Mouse (Mus musculus) gastrocnemius, postnatal 14 days (tissue): ENCODE measurements at regions not wholly inside any gene's neighbourhood (a gene's known extent, or its start where the extent isn't known, plus 50 kb on each side); places are given as distances from the start of the nearest gene placed in this dataset.

Experiments used
- DNase-seq: peaks from one replicate; pipeline ENCODE4 v3.0.0; 2021; ENCODE audit warnings: mixed read lengths
- intact Hi-C: fragments of 180-260 bp; cut with DNase I; formaldehyde crosslinking; loops from one replicate; pipeline ENCODE4 v1.15.1; 2025; ENCODE audit warnings: low total_unique reads

DNA sequence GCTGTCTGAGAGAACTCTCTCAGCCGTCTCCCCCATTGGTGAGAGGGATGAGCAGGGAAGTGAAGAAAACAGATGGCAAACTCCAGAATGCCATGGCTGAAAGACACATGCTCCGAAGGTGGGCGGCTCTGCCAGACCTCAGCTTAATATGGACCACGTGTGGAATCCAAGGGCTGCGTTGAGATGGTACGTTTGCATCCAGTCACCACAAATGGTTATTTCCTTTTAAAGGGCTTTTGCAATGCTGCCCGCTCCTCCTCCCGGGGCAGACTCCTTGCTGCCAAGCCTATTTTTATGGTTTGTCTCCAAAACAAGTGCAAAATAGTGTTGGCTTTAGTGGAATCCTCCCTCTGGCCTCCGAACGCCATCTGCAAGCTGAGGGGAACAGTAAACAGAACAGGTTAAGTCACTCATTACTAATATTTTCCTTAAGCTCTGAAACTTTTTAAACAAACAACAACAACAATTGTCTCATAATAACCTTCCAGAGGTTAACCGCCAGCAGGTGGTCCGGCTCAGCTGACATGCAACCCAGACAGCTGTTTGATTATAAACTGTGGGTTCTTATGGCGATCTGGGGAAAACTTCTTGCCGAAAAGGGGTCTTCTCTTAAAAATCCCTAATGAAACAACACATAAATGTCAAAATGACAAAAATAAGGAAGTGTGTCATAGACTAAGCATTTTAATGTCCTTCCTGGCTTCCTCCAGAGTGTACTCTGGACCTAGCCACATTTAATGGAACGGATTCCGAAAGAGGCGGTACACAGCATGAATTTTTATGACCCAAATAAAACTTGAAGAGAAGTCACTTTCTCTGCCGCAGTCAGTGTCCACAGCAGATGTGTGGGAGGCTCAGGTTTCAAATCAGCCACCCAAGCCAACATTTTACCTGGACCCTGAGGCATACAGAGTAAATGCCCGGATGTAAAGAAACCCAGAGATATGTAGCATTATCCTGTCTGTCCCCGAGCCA lies 405.3 kb upstream of the Meis1 start:
- intact Hi-C loops = no loop called here

GRCm38 (mm10) chr11:19427559-19427958 lies 408.8 kb upstream of the Meis1 start:
- no peak for DNase-seq
- intact Hi-C loops = no loop called here

More for the DNA sequence above, 405.3 kb upstream of the Meis1 start:
- peak; percentile 24 for DNase-seq

GRCm38 (mm10) chr11:19433680-19434619 lies 415.2 kb upstream of the Meis1 start:
- intact Hi-C loops = no loop called here
- no peak for DNase-seq

GRCm38 (mm10) chr11:19438385-19438784 lies 419.6 kb upstream of the Meis1 start:
- intact Hi-C loops = no loop called here
- no peak for DNase-seq

GRCm38 (mm10) chr11:19441936-19442335 lies 423.2 kb upstream of the Meis1 start:
- DNase-seq = no peak
- intact Hi-C loops = no loop called here

GRCm38 (mm10) chr11:19455391-19456290 lies 436.9 kb upstream of the Meis1 start:
- intact Hi-C loops = no loop called here
- DNase-seq = no peak

DNA sequence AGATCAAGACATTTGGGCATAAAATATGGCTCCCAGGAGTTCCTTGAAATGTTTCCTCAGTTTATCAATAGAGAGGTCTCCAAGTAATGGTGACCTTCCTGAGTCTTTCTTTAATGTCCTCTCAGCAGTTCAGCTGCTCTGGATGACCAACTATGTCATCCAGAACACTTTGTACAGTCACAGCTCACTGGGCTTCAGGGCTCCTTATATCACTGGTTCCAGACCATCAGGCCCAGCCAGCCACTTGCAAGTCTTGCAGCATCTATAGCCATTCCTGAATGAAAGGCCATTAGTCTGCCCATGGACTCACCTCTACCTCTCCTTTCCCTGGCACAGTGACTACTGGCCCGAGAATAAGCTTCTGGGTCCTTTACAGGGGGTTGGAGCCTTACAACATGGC lies 437.8 kb upstream of the Meis1 start:
- no peak for DNase-seq
- intact Hi-C loops = no loop called here

GRCm38 (mm10) chr11:19463730-19464358 lies 445.1 kb upstream of the Meis1 start:
- DNase-seq = peak; percentile 21
- intact Hi-C loops = no loop called here

DNA sequence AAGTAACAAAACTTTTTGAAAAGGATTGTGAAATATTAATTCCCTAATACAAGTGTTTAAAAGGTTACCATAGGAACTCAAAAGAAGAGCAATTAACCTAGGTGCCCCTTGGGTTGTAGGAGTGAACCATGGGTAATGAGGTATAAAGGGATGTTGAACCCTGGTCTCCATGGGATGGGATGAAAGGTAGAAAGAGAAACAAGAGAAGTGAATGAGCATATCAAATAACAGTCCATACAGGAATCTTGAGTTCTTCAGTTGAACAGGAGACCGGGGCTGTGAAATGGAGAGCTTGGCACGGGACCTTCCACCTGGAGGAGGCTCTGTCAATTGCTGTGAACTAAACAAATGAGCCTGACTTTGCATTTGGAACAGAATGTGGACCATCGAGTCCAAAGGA lies 449.6 kb upstream of the Meis1 start:
- DNase-seq = no peak
- intact Hi-C loops = no loop called here

- intact Hi-C loops = no loop called here
- peak; percentile 31 for DNase-seq
Observed at GRCm38 (mm10) chr11:19468803-19469202, 450.0 kb upstream of the Meis1 start.

DNA sequence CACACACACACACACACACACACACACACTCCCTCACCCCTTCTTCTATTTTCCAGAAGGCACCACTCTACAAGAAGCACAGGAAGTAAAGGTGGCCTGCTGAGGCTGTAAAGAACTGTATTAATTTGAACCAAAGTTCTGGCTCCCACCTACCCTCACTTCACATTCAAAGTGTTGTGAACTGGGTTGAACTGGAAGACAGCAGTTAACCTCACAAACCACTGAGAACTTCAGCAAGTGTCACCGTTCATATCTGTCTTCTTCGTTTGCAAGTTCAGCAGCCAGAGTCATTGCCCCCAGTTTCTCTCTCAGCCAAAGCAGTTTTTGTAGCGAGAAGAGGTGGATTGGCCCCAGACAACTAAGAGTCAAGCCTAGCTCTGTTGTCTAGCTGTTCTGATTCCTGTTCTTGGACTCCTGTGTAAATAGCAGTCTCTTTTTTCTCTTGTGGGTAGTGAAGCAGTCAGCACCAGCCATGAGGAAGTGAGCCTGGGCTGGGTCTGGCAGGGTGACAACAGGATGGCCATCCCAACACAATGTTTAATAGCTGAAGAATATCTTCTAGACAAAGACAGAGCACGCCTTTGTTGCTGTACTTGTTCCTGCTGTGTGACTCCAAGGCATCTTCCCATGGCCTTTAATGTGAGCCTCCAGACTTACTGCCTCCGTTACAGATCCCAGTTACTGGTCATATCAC lies 452.0 kb upstream of the Meis1 start:
- DNase-seq = no peak
- intact Hi-C loops = no loop called here

- DNase-seq = no peak
- intact Hi-C loops = no loop called here
Observed at GRCm38 (mm10) chr11:19475068-19475786, 448.9 kb upstream of the Spred2 start.

DNA sequence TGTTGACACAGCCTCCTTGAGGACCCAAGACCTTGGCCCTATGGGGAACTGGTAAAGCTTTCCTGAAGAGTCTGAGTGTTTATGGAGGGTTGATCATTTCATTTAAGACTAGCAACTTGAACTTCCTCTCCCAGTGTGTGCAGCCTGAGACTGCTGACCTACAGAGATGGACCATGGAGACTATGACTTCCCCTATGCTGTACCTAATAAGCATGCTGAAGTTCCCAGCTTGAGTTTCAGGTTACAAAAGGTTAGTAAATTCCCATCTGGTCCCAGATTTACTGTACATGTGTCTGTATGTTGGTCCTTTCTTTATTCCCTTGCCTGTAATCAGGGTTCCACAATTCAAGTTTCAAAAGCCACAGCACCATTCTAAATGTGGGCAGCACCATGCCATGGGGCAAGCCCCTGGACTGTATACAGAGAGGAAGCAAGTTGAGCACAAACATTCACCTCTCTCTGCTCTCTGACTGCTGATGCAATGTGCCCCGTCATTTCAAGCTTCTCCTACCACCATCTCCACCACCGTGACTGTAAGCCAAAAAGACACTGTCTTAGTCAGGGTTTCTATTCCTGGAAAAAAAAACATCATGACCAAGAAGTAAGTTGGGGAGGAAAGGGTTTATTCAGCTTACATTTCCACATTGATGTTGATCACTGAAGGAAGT lies 431.0 kb upstream of the Spred2 start:
- intact Hi-C loops = no loop called here
- no peak for DNase-seq

GRCm38 (mm10) chr11:19521721-19522120 lies 402.5 kb upstream of the Spred2 start:
- intact Hi-C loops = no loop called here
- no peak for DNase-seq

GRCm38 (mm10) chr11:19523853-19524487 lies 400.2 kb upstream of the Spred2 start:
- DNase-seq = no peak

DNA sequence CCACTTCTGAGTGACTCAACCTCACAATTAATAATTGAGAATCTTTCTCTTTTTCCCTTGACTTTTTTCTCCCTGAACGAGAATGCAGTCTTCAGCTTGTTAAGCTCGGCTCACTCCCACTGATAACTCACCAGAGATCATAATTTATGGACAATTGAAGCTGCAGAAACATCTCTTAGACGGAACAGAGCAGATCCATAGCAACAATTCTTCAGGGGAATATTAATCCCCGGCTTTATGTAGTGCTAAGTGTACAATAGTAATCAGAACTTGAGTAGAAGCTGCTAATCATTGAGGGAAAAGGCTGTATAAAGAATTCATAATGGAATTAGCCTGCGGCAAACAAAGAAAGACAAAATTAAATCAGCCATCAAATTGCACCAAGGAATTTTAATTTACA lies 395.0 kb upstream of the Spred2 start:
- no peak for DNase-seq
- intact Hi-C loops = no loop called here

More at GRCm38 (mm10) chr11:19523853-19524487, 400.2 kb upstream of the Spred2 start:
- intact Hi-C loops = no loop called here

GRCm38 (mm10) chr11:19530652-19531051 lies 393.5 kb upstream of the Spred2 start:
- DNase-seq = no peak
- intact Hi-C loops = loop anchor here (5.0 kb wide), 1 partner anchor 232 kb away; no protein-coding TSS in a partner anchor
